Mouse (Mus musculus): ENCODE data around the gene Ccnt1. TPM values are rescaled to one million over a fixed set of nuclear protein-coding genes. Genes with fewer than 3 reads are reported as not detected.

Gene Ccnt1
- polyA plus RNA-seq (2015; fragmentation: Nextera tagmentation; extraction: Ambion mirVana): 63.6 and 68.1 TPM in 2 replicates

GRCm38 (mm10) chr15:98570873-98571538 is at the start of gene Ccnt1, which contains the start of gene 4930415O20Rik:
Ccnt1 (minus strand) TSS chr15:98570923.
4930415O20Rik (plus strand) TSS chr15:98571004.
- H3K27me3 ChIP-seq: no peaks in the 10 kb centered on the region
- H3K36me3 ChIP-seq (ENCODE audit: poor library complexity, severe bottlenecking): no peaks in the 10 kb centered on the region
- H3K27ac ChIP-seq: no peak within 1 kb of the TSS
- H3K4me3 ChIP-seq: no peak within 1 kb of the TSS
- no peak within 1 kb of the TSS for H3K4me2 ChIP-seq
- no peak within 1 kb of the TSS for H3K9ac ChIP-seq
- 86% methylated on average over 10 of the region's 10 CpGs for WGBS
- no peak for ATAC-seq
- peaks cover 19% of the 10 kb centered on the region for H3K4me1 ChIP-seq
- no peaks in the 10 kb centered on the region for H3K9me3 ChIP-seq (replicated peaks)

- H3K9ac ChIP-seq: no peak overlapping the region
- peaks cover 8% of the 10 kb centered on the region; the same call in 1 of the 2 replicates for H3K27me3 ChIP-seq
- H3K36me3 ChIP-seq (ENCODE audit: poor library complexity, severe bottlenecking): no peaks in the 10 kb centered on the region
- no peak overlapping the region for H3K27ac ChIP-seq
- peak overlapping the region; percentile 27; the same call in 1 of the 2 replicates for H3K4me2 ChIP-seq
- no peaks in the 10 kb centered on the region for H3K9me3 ChIP-seq (replicated peaks)
- WGBS: 2% methylated on average over 12 of the region's 12 CpGs
- peaks cover 15% of the 10 kb centered on the region for H3K4me1 ChIP-seq
- H3K4me3 ChIP-seq: no peak overlapping the region
- ATAC-seq: peak; percentile 58; the same call in 1 of the 2 replicates
Observed at GRCm38 (mm10) chr15:98617176-98617537, 46.4 kb upstream of the Ccnt1 start.

- H3K9ac ChIP-seq: no peak overlapping the region
- no peaks in the 10 kb centered on the region for H3K9me3 ChIP-seq (replicated peaks)
- WGBS: 39% methylated on average over 20 of the region's 20 CpGs
- peaks cover 13% of the 10 kb centered on the region for H3K4me1 ChIP-seq
- peaks cover 7% of the 10 kb centered on the region; the same call in 1 of the 2 replicates for H3K27me3 ChIP-seq
- no peak overlapping the region for H3K4me3 ChIP-seq
- no peaks in the 10 kb centered on the region for H3K36me3 ChIP-seq (ENCODE audit: poor library complexity, severe bottlenecking)
- no peak overlapping the region for H3K27ac ChIP-seq
- ATAC-seq: peak; percentile 10; the same call in 1 of the 2 replicates
- peak overlapping the region; percentile 27; the same call in 1 of the 2 replicates for H3K4me2 ChIP-seq
Observed at GRCm38 (mm10) chr15:98616362-98617175, 45.8 kb upstream of the Ccnt1 start.

GRCm38 (mm10) chr15:98615751-98616150 is 45.0 kb upstream of the Ccnt1 start:
- peaks cover 7% of the 10 kb centered on the region; the same call in 1 of the 2 replicates for H3K27me3 ChIP-seq
- H3K4me1 ChIP-seq: peaks cover 13% of the 10 kb centered on the region
- no peaks in the 10 kb centered on the region for H3K9me3 ChIP-seq (replicated peaks)
- no peak overlapping the region for H3K9ac ChIP-seq
- no peak overlapping the region for H3K4me3 ChIP-seq
- WGBS: 63% methylated on average over 6 of the region's 6 CpGs
- no peak overlapping the region for H3K27ac ChIP-seq
- H3K36me3 ChIP-seq (ENCODE audit: poor library complexity, severe bottlenecking): no peaks in the 10 kb centered on the region
- no peak overlapping the region for H3K4me2 ChIP-seq
- ATAC-seq: no peak

GRCm38 (mm10) chr15:98614971-98615370 is 44.2 kb upstream of the Ccnt1 start:
- no peak overlapping the region for H3K4me2 ChIP-seq
- 50% methylated on average over 6 of the region's 6 CpGs for WGBS
- H3K9ac ChIP-seq: peak overlapping the region; percentile 45; the same call in 1 of the 2 replicates
- H3K36me3 ChIP-seq (ENCODE audit: poor library complexity, severe bottlenecking): no peaks in the 10 kb centered on the region
- no peaks in the 10 kb centered on the region for H3K9me3 ChIP-seq (replicated peaks)
- H3K4me3 ChIP-seq: no peak overlapping the region
- no peak overlapping the region; the same call in 1 of the 2 replicates for H3K27ac ChIP-seq
- ATAC-seq: no peak
- H3K27me3 ChIP-seq: peaks cover 7% of the 10 kb centered on the region; the same call in 1 of the 2 replicates
- peaks cover 16% of the 10 kb centered on the region for H3K4me1 ChIP-seq

- H3K9ac ChIP-seq: peak overlapping the region; percentile 45; the same call in 1 of the 2 replicates
- H3K4me1 ChIP-seq: peaks cover 17% of the 10 kb centered on the region
- no peak overlapping the region for H3K4me3 ChIP-seq
- no peak for ATAC-seq
- no peak overlapping the region for H3K4me2 ChIP-seq
- peak overlapping the region; percentile 28 for H3K27ac ChIP-seq
- H3K36me3 ChIP-seq (ENCODE audit: poor library complexity, severe bottlenecking): no peaks in the 10 kb centered on the region
- H3K27me3 ChIP-seq: peaks cover 7% of the 10 kb centered on the region; the same call in 1 of the 2 replicates
- 47% methylated on average over 9 of the region's 9 CpGs for WGBS
- no peaks in the 10 kb centered on the region for H3K9me3 ChIP-seq (replicated peaks)
Observed at GRCm38 (mm10) chr15:98614551-98614950, 43.8 kb upstream of the Ccnt1 start.

GRCm38 (mm10) chr15:98612229-98612628 is 41.5 kb upstream of the Ccnt1 start:
- no peak overlapping the region for H3K4me2 ChIP-seq
- no peaks in the 10 kb centered on the region for H3K9me3 ChIP-seq (replicated peaks)
- H3K36me3 ChIP-seq (ENCODE audit: poor library complexity, severe bottlenecking): no peaks in the 10 kb centered on the region
- H3K27me3 ChIP-seq: 0 out of 2 replicates have a peak, but pooled peaks cover 2% of the 10 kb centered on the region
- no peak overlapping the region for H3K4me3 ChIP-seq
- no peak overlapping the region for H3K9ac ChIP-seq
- peaks cover 33% of the 10 kb centered on the region for H3K4me1 ChIP-seq
- WGBS: 99% methylated on average over 3 of the region's 3 CpGs
- H3K27ac ChIP-seq: no peak overlapping the region
- no peak for ATAC-seq

- Histone ChIP-seq H3K9me3 (replicated peaks) (no peaks in the 10 kb centered on the region), H3K4me1 (peaks cover 37% of the 10 kb centered on the region), H3K4me3 (peak overlapping the region; percentile 80), H3K9ac (peak overlapping the region; percentile 88), H3K27ac (peak overlapping the region; percentile 78), H3K4me2 (peak overlapping the region; percentile 92), H3K27me3 (no peaks in the 10 kb centered on the region), H3K36me3 (ENCODE audit: poor library complexity, severe bottlenecking) (no peaks in the 10 kb centered on the region)
- no peak for ATAC-seq
- WGBS: 2% methylated on average over 12 of the region's 12 CpGs
Observed at GRCm38 (mm10) chr15:98610131-98610633, 39.5 kb upstream of the Ccnt1 start.

- Histone ChIP-seq H3K9me3 (replicated peaks) (no peaks in the 10 kb centered on the region), H3K27me3 (no peaks in the 10 kb centered on the region), H3K4me1 (peaks cover 31% of the 10 kb centered on the region), H3K27ac (peak within 1 kb of the TSS; percentile 78), H3K4me3 (peak within 1 kb of the TSS; percentile 80), H3K9ac (peak within 1 kb of the TSS; percentile 88), H3K4me2 (peak within 1 kb of the TSS; percentile 92), H3K36me3 (ENCODE audit: poor library complexity, severe bottlenecking) (peaks cover 5% of the 10 kb centered on the region)
- peak; percentile 81 for ATAC-seq
- under 1% methylated on average over 54 of the region's 75 CpGs for WGBS
Observed at GRCm38 (mm10) chr15:98609331-98610130, 38.8 kb upstream of the Ccnt1 start, which contains the start of gene Adcy6. Adcy6 (minus strand) TSS chr15:98610076.

GRCm38 (mm10) chr15:98608784-98609250 is 38.1 kb upstream of the Ccnt1 start:
- Histone ChIP-seq H3K4me2 (peak overlapping the region; percentile 92), H3K9me3 (replicated peaks) (no peaks in the 10 kb centered on the region), H3K36me3 (ENCODE audit: poor library complexity, severe bottlenecking) (peaks cover 12% of the 10 kb centered on the region), H3K4me1 (peaks cover 27% of the 10 kb centered on the region), H3K9ac (peak overlapping the region; percentile 88), H3K27ac (peak overlapping the region; percentile 78), H3K4me3 (peak overlapping the region; percentile 80), H3K27me3 (no peaks in the 10 kb centered on the region)
- WGBS: 0% methylated on average over 6 of the region's 26 CpGs
- ATAC-seq: peak; percentile 52
